Mouse (Mus musculus): ENCODE measurements around the gene Ube2j2. TPM values are rescaled to one million over a fixed set of nuclear protein-coding genes. Genes with fewer than 3 reads are reported as not detected.
A peak's percentile ranks its signal among the peaks of the same experiment; 100 is the strongest.

Ube2j2 gene
- polyA plus RNA-seq, 1 experiment: 114 TPM

- TF ChIP-seq POLR2A (IDR thresholded peaks at IDR 0.05; ENCODE audit: borderline replicate concordance, extremely low read depth, insufficient read depth, insufficient read length, poor library complexity, severe bottlenecking) (no peak), CTCF (IDR thresholded peaks at IDR 0.05; ENCODE audit: borderline replicate concordance, extremely low read depth, insufficient read depth, insufficient read length) (no peak)
- no peak for DNase-seq (ENCODE audit: low read depth)
Measured at GRCm38 (mm10) chr4:155906125-155906524, 37.5 kb upstream of the Ube2j2 start.

GRCm38 (mm10) chr4:155907003-155907402 is 36.6 kb upstream of the Ube2j2 start:
- TF ChIP-seq POLR2A (IDR thresholded peaks at IDR 0.05; ENCODE audit: borderline replicate concordance, extremely low read depth, insufficient read depth, insufficient read length, poor library complexity, severe bottlenecking): no peak
- no peak for DNase-seq (ENCODE audit: low read depth)

- no peak for TF ChIP-seq CTCF (IDR thresholded peaks at IDR 0.05; ENCODE audit: borderline replicate concordance, extremely low read depth, insufficient read depth, insufficient read length)
- no peak for TF ChIP-seq POLR2A (IDR thresholded peaks at IDR 0.05; ENCODE audit: borderline replicate concordance, extremely low read depth, insufficient read depth, insufficient read length, poor library complexity, severe bottlenecking)
Measured at GRCm38 (mm10) chr4:155908281-155908680, 35.4 kb upstream of the Ube2j2 start.

GRCm38 (mm10) chr4:155908751-155909150 is 34.9 kb upstream of the Ube2j2 start:
- TF ChIP-seq POLR2A (IDR thresholded peaks at IDR 0.05; ENCODE audit: borderline replicate concordance, extremely low read depth, insufficient read depth, insufficient read length, poor library complexity, severe bottlenecking) (no peak), CTCF (IDR thresholded peaks at IDR 0.05; ENCODE audit: borderline replicate concordance, extremely low read depth, insufficient read depth, insufficient read length) (no peak)
- no peak for DNase-seq (ENCODE audit: low read depth)

More at GRCm38 (mm10) chr4:155908281-155908680, 35.4 kb upstream of the Ube2j2 start:
- DNase-seq (ENCODE audit: low read depth): no peak

- TF ChIP-seq CTCF (IDR thresholded peaks at IDR 0.05; ENCODE audit: borderline replicate concordance, extremely low read depth, insufficient read depth, insufficient read length) (no peak), POLR2A (IDR thresholded peaks at IDR 0.05; ENCODE audit: borderline replicate concordance, extremely low read depth, insufficient read depth, insufficient read length, poor library complexity, severe bottlenecking) (no peak)
- DNase-seq (ENCODE audit: low read depth): no peak
Measured at GRCm38 (mm10) chr4:155932031-155932430, 11.6 kb upstream of the Ube2j2 start.

- TF ChIP-seq POLR2A (IDR thresholded peaks at IDR 0.05; ENCODE audit: borderline replicate concordance, extremely low read depth, insufficient read depth, insufficient read length, poor library complexity, severe bottlenecking) (no peak), CTCF (IDR thresholded peaks at IDR 0.05; ENCODE audit: borderline replicate concordance, extremely low read depth, insufficient read depth, insufficient read length) (no peak)
- DNase-seq (ENCODE audit: low read depth): no peak
Measured at GRCm38 (mm10) chr4:155943049-155943452, 580 bp upstream of the Ube2j2 start.

GRCm38 (mm10) chr4:155944271-155944670 is 640 bp downstream of the Ube2j2 start:
- TF ChIP-seq POLR2A (IDR thresholded peaks at IDR 0.05; ENCODE audit: borderline replicate concordance, extremely low read depth, insufficient read depth, insufficient read length, poor library complexity, severe bottlenecking): no peak
- TF ChIP-seq CTCF (IDR thresholded peaks at IDR 0.05; ENCODE audit: borderline replicate concordance, extremely low read depth, insufficient read depth, insufficient read length): no peak
- peak; percentile 9 for DNase-seq (ENCODE audit: low read depth)

- DNase-seq (ENCODE audit: low read depth): no peak
- TF ChIP-seq CTCF (IDR thresholded peaks at IDR 0.05; ENCODE audit: borderline replicate concordance, extremely low read depth, insufficient read depth, insufficient read length) (no peak), POLR2A (IDR thresholded peaks at IDR 0.05; ENCODE audit: borderline replicate concordance, extremely low read depth, insufficient read depth, insufficient read length, poor library complexity, severe bottlenecking) (no peak)
Measured at GRCm38 (mm10) chr4:155947094-155947493, 3.5 kb downstream of the Ube2j2 start.

GRCm38 (mm10) chr4:155955491-155955890 is 11.9 kb downstream of the Ube2j2 start:
- TF ChIP-seq CTCF (IDR thresholded peaks at IDR 0.05; ENCODE audit: borderline replicate concordance, extremely low read depth, insufficient read depth, insufficient read length) (no peak), POLR2A (IDR thresholded peaks at IDR 0.05; ENCODE audit: borderline replicate concordance, extremely low read depth, insufficient read depth, insufficient read length, poor library complexity, severe bottlenecking) (no peak)
- DNase-seq (ENCODE audit: low read depth): no peak

GRCm38 (mm10) chr4:155959275-155959674 is 15.6 kb downstream of the Ube2j2 start:
- TF ChIP-seq CTCF (IDR thresholded peaks at IDR 0.05; ENCODE audit: borderline replicate concordance, extremely low read depth, insufficient read depth, insufficient read length): peak; percentile 92
- TF ChIP-seq POLR2A (IDR thresholded peaks at IDR 0.05; ENCODE audit: borderline replicate concordance, extremely low read depth, insufficient read depth, insufficient read length, poor library complexity, severe bottlenecking): no peak
- DNase-seq (ENCODE audit: low read depth): peak; percentile 92

GRCm38 (mm10) chr4:155962167-155962971 is 18.7 kb downstream of the Ube2j2 start, which contains the start of gene C1qtnf12:
C1qtnf12 (plus strand) TSS chr4:155962318.
- DNase-seq (ENCODE audit: low read depth): peak; percentile 38
- no peak for TF ChIP-seq CTCF (IDR thresholded peaks at IDR 0.05; ENCODE audit: borderline replicate concordance, extremely low read depth, insufficient read depth, insufficient read length)
- no peak for TF ChIP-seq POLR2A (IDR thresholded peaks at IDR 0.05; ENCODE audit: borderline replicate concordance, extremely low read depth, insufficient read depth, insufficient read length, poor library complexity, severe bottlenecking)

GRCm38 (mm10) chr4:155963106-155963505 is 19.5 kb downstream of the Ube2j2 start:
- TF ChIP-seq POLR2A (IDR thresholded peaks at IDR 0.05; ENCODE audit: borderline replicate concordance, extremely low read depth, insufficient read depth, insufficient read length, poor library complexity, severe bottlenecking): no peak

More at GRCm38 (mm10) chr4:155963106-155963505, 19.5 kb downstream of the Ube2j2 start:
- no peak for DNase-seq (ENCODE audit: low read depth)

Measured in brain, embryonic 14.5 days (tissue).